Mouse (Mus musculus): ENCODE data around the gene Tpsab1. TPM values are rescaled to one million over a fixed set of nuclear protein-coding genes. Genes with fewer than 3 reads are reported as not detected.

Gene Tpsab1
- polyA plus RNA-seq (2014; fragmentation: Illumina TruSeq; extraction: RNeasy Lipid Tissue Mini Kit (QIAGEN cat#74804); ENCODE audit: low read depth, low replicate concordance): not detected

DNA sequence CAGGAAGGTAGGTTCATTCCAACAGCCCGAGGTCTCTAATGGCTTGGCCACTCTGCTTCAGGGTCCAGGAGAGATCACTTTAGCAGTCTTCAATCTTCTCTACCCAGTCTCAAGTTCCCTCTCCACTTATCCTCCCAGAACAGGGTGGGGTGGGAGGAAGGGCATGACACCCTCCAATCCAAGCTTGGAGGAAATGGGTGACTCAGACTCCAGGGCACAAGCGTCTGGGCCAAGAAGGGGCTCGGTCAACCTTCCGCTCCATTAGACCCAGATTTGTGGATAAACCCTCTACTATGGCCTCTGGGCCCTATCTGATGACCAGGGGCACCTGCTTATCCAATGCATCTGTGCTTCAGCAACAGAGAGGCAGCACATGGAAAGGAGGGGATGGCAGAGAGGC is at the start of gene Tpsab1:
TSS of gene Tpsab1 (minus strand) at position 101 of the 400 bp plus-strand sequence.

DNA sequence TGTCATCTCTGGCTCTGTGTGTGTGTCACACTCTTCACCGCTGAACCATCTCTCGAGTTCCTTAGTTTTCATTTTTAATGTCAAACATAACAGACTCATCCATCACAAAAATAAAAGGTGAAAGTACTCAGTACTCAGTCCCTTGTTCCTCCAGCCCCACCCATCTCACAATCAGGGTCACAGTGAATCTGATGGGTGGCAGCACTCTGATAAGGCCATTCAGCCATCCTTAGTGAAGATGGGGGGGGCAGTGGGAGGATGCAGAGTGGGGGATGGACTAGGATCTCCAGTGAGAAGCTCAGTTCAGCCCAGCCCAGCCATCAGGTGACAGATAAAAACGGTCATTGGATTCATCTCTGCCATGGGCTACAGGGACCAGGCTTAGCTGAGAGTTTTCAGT is 23.6 kb upstream of the Tpsab1 start, which contains the start of gene Tpsg1:
TSS of gene Tpsg1 (plus strand) at position 301 of the 400 bp plus-strand sequence.

DNA sequence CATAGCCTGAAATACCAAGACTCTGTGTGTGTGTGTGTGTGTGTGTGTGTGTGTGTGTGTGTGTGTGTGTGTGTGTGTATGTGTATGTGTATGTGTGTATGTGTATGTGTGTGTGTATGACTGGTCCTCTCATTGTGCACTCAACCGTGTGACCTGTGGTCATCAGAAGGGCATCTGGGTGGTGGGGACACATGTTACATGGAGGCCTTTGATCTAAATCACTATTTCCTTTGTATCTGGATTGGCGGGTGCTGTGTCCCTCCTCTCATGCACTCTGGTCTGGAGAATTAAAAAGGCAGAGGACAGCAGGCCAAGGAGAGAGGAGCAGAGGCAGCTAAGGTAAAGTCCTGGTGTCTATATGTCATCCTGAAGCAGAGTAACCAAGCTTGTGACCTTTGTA is 20.6 kb upstream of the Tpsab1 start, which contains the start of gene Tpsb2:
TSS of gene Tpsb2 (plus strand) at position 301 of the 400 bp plus-strand sequence.

DNA sequence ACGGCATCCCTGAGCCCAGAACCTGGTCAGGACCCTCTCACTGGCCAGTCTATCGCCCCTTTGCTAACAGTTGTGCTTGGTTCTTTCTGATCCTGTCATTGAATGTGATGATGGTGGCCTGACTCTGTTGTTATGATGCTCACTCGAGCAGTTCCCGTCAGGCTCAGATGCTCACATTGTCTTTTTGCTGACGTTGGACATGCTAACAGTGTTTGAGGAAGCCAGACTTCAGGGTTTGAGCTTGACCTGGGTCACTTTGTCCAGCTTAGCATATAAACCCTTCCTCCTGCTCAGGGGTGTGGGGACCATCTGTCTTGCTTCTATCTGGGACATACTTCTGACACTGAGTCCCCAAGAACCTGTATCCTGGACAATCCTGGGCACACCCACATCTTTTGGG is 27.0 kb downstream of the Tpsab1 start, which contains the start of gene Prss29:
TSS of gene Prss29 (plus strand) at position 301 of the 400 bp plus-strand sequence.

DNA sequence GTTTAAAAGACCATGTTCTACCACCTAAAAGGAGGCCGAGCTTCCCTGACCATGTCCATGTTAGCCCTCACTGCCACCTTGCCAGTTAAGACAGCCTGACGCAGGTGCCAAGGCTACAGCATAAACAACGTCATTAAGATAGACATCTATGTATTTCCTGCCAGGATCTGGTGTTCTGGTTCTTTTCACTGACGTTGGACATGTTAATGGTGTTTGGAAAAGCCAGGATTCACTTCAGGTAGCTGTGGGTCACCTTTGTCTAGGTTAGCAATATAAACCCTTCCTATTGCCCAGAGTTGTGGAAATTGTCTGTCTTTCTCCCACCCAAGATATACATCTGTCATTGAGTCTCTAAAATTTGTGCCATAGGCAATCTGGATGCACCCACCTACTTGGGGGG is 37.0 kb downstream of the Tpsab1 start, which contains the start of gene Prss28:
TSS of gene Prss28 (plus strand) at position 301 of the 400 bp plus-strand sequence.

DNA sequence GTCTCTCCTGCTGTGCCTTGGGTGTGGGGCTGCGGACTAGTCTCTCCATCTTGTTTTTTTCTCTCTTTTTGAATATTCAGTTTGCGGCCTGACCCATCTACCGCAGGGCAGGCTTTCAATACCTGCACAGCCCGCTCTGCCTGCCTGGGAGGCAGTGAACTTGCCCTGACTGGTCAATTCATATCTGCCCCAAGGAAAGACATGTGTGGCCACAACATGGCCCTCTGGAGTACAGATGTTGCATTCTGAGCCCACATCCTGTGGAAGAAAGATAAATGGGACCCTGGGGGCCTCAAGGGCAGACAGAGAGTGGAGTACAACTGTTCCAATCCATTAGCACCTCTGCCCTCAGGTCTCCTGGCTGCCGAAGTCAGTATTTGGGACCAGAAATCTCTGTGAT is 47.3 kb downstream of the Tpsab1 start, which contains the start of gene Prss34:
TSS of gene Prss34 (plus strand) at position 301 of the 400 bp plus-strand sequence.

Other genes starting within 250 kb of the Tpsab1 start
- 2.3 TPM for gene Telo2, start 229.6 kb downstream of the Tpsab1 start, polyA plus RNA-seq (2014; fragmentation: Illumina TruSeq; extraction: RNeasy Lipid Tissue Mini Kit (QIAGEN cat#74804); ENCODE audit: low read depth, low replicate concordance)
- gene Ptx4, start 224.8 kb downstream of the Tpsab1 start, polyA plus RNA-seq (2014; fragmentation: Illumina TruSeq; extraction: RNeasy Lipid Tissue Mini Kit (QIAGEN cat#74804); ENCODE audit: low read depth, low replicate concordance): not detected
- 5.4 TPM for gene Clcn7, start 212.2 kb downstream of the Tpsab1 start, polyA plus RNA-seq (2014; fragmentation: Illumina TruSeq; extraction: RNeasy Lipid Tissue Mini Kit (QIAGEN cat#74804); ENCODE audit: low read depth, low replicate concordance)
- not detected for gene Ccdc154, start 183.1 kb downstream of the Tpsab1 start, polyA plus RNA-seq (2014; fragmentation: Illumina TruSeq; extraction: RNeasy Lipid Tissue Mini Kit (QIAGEN cat#74804); ENCODE audit: low read depth, low replicate concordance)
- not detected for gene Gm38655, start 170.1 kb downstream of the Tpsab1 start, polyA plus RNA-seq (2014; fragmentation: Illumina TruSeq; extraction: RNeasy Lipid Tissue Mini Kit (QIAGEN cat#74804); ENCODE audit: low read depth, low replicate concordance)
- gene BC003965, start 161.0 kb downstream of the Tpsab1 start, polyA plus RNA-seq (2014; fragmentation: Illumina TruSeq; extraction: RNeasy Lipid Tissue Mini Kit (QIAGEN cat#74804); ENCODE audit: low read depth, low replicate concordance): 17.3 TPM
- gene Unkl, start 157.2 kb downstream of the Tpsab1 start, polyA plus RNA-seq (2014; fragmentation: Illumina TruSeq; extraction: RNeasy Lipid Tissue Mini Kit (QIAGEN cat#74804); ENCODE audit: low read depth, low replicate concordance): 29.1 TPM
- 25.4 TPM for gene Gnptg, start 105.4 kb downstream of the Tpsab1 start, polyA plus RNA-seq (2014; fragmentation: Illumina TruSeq; extraction: RNeasy Lipid Tissue Mini Kit (QIAGEN cat#74804); ENCODE audit: low read depth, low replicate concordance)
- gene Tsr3, start 105.4 kb downstream of the Tpsab1 start, polyA plus RNA-seq (2014; fragmentation: Illumina TruSeq; extraction: RNeasy Lipid Tissue Mini Kit (QIAGEN cat#74804); ENCODE audit: low read depth, low replicate concordance): 3.8 TPM
- not detected for gene Baiap3, start 89.2 kb downstream of the Tpsab1 start, polyA plus RNA-seq (2014; fragmentation: Illumina TruSeq; extraction: RNeasy Lipid Tissue Mini Kit (QIAGEN cat#74804); ENCODE audit: low read depth, low replicate concordance)
- gene Ube2i, start 70.9 kb downstream of the Tpsab1 start, polyA plus RNA-seq (2014; fragmentation: Illumina TruSeq; extraction: RNeasy Lipid Tissue Mini Kit (QIAGEN cat#74804); ENCODE audit: low read depth, low replicate concordance): 148 TPM
- gene Prss34, start 47.2 kb downstream of the Tpsab1 start, polyA plus RNA-seq (2014; fragmentation: Illumina TruSeq; extraction: RNeasy Lipid Tissue Mini Kit (QIAGEN cat#74804); ENCODE audit: low read depth, low replicate concordance): not detected
- not detected for gene Prss28, start 36.9 kb downstream of the Tpsab1 start, polyA plus RNA-seq (2014; fragmentation: Illumina TruSeq; extraction: RNeasy Lipid Tissue Mini Kit (QIAGEN cat#74804); ENCODE audit: low read depth, low replicate concordance)
- gene Prss29, start 26.9 kb downstream of the Tpsab1 start, polyA plus RNA-seq (2014; fragmentation: Illumina TruSeq; extraction: RNeasy Lipid Tissue Mini Kit (QIAGEN cat#74804); ENCODE audit: low read depth, low replicate concordance): not detected
- not detected for gene Tpsb2, start 20.7 kb upstream of the Tpsab1 start, polyA plus RNA-seq (2014; fragmentation: Illumina TruSeq; extraction: RNeasy Lipid Tissue Mini Kit (QIAGEN cat#74804); ENCODE audit: low read depth, low replicate concordance)
- gene Tpsg1, start 23.7 kb upstream of the Tpsab1 start, polyA plus RNA-seq (2014; fragmentation: Illumina TruSeq; extraction: RNeasy Lipid Tissue Mini Kit (QIAGEN cat#74804); ENCODE audit: low read depth, low replicate concordance): not detected
- gene Cacna1h, start 88.2 kb upstream of the Tpsab1 start, polyA plus RNA-seq (2014; fragmentation: Illumina TruSeq; extraction: RNeasy Lipid Tissue Mini Kit (QIAGEN cat#74804); ENCODE audit: low read depth, low replicate concordance): not detected
- not detected for gene Tekt4, start 109.1 kb upstream of the Tpsab1 start, polyA plus RNA-seq (2014; fragmentation: Illumina TruSeq; extraction: RNeasy Lipid Tissue Mini Kit (QIAGEN cat#74804); ENCODE audit: low read depth, low replicate concordance)
- not detected for gene Sstr5, start 151.7 kb upstream of the Tpsab1 start, polyA plus RNA-seq (2014; fragmentation: Illumina TruSeq; extraction: RNeasy Lipid Tissue Mini Kit (QIAGEN cat#74804); ENCODE audit: low read depth, low replicate concordance)
- gene Sox8, start 225.1 kb upstream of the Tpsab1 start, polyA plus RNA-seq (2014; fragmentation: Illumina TruSeq; extraction: RNeasy Lipid Tissue Mini Kit (QIAGEN cat#74804); ENCODE audit: low read depth, low replicate concordance): 0.24 TPM
- gene Lmf1, start 233.5 kb upstream of the Tpsab1 start, polyA plus RNA-seq (2014; fragmentation: Illumina TruSeq; extraction: RNeasy Lipid Tissue Mini Kit (QIAGEN cat#74804); ENCODE audit: low read depth, low replicate concordance): 0.53 TPM

Data from kidney, adult 10 weeks (tissue).